Mouse (Mus musculus) liver, embryonic 11.5 days (tissue): ENCODE results near the gene Cwf19l1. TPM values are rescaled to one million over a fixed set of nuclear protein-coding genes. Genes with fewer than 3 reads are reported as not detected.

ENCODE experiments used
- ATAC-seq: fragments of 200-750 bp; cut with Nextera tagmentation; replicated peaks from 2 replicates; pipeline ENCODE4 v1.8.0; 2017; ENCODE audit warnings: moderate number of reproducible peaks, mild to moderate bottlenecking, moderate TSS enrichment, moderate library complexity; ENCODE audit not compliant: low FRiP score
- DNase-seq: peaks from one replicate; pipeline ENCODE4 v3.0.0-alpha.2; 2017; ENCODE audit warnings: low spot score
- H3K27ac ChIP-seq: fragments of 300-500 bp; sonication (generic); 2 replicates; pipeline ENCODE4 v1.5.1; 2014; ENCODE audit warnings: mild to moderate bottlenecking, low read depth, low read length, control low read depth
- H3K27me3 ChIP-seq: fragments of 300-500 bp; sonication (generic); replicated peaks from 2 replicates; pipeline ENCODE4 v1.6.1; 2014; ENCODE audit warnings: low read length, mixed read lengths; ENCODE audit not compliant: control insufficient read depth, insufficient read depth
- H3K36me3 ChIP-seq: fragments of 300-500 bp; sonication (generic); 2 replicates; pipeline ENCODE4 v1.6.1; 2014; ENCODE audit warnings: mild to moderate bottlenecking, low read length, moderate library complexity, mixed read lengths; ENCODE audit not compliant: control insufficient read depth, insufficient read depth
- H3K4me1 ChIP-seq: fragments of 300-500 bp; sonication (generic); replicated peaks from 2 replicates; pipeline ENCODE4 v1.6.1; 2014; ENCODE audit warnings: low read length, mixed read lengths; ENCODE audit not compliant: control insufficient read depth, insufficient read depth
- H3K4me2 ChIP-seq: fragments of 300-500 bp; sonication (generic); 2 replicates; pipeline ENCODE4 v1.6.1; 2014; ENCODE audit warnings: mild to moderate bottlenecking, control low read depth, moderate library complexity
- H3K4me3 ChIP-seq: fragments of 300-500 bp; sonication (generic); 2 replicates; pipeline ENCODE4 v1.5.1; 2014; ENCODE audit warnings: low read depth, low read length, control low read depth
- H3K9ac ChIP-seq: fragments of 300-500 bp; sonication (generic); 2 replicates; pipeline ENCODE4 v1.6.1; 2014; ENCODE audit warnings: low read depth, low read length, control low read depth
- H3K9me3 ChIP-seq: fragments of 300-500 bp; sonication (generic); 2 replicates; pipeline ENCODE4 v1.6.1; 2016; ENCODE audit warnings: low read length, inconsistent platforms, mixed read lengths; ENCODE audit not compliant: control insufficient read depth
- WGBS: fragments of 180-500 bp; shearing (Covaris S2); extraction: QIAGEN DNeasy Blood & Tissue Kit; methylation state at CpG from one replicate; pipeline ENCODE4 v1.1.7; 2014; 5-methylcytosine and 5-hydroxymethylcytosine counted together
- polyA plus RNA-seq: library from polyadenylated mRNA; unstranded; fragments of >200 nt; fragmentation: Nextera tagmentation; extraction: Ambion mirVana; gene quantifications from 2 replicates; pipeline ENCODE4 v1.2.1, GENCODE M21; 2014

Cwf19l1 gene
- polyA plus RNA-seq: 39.7 and 42.3 TPM in 2 replicates

DNA sequence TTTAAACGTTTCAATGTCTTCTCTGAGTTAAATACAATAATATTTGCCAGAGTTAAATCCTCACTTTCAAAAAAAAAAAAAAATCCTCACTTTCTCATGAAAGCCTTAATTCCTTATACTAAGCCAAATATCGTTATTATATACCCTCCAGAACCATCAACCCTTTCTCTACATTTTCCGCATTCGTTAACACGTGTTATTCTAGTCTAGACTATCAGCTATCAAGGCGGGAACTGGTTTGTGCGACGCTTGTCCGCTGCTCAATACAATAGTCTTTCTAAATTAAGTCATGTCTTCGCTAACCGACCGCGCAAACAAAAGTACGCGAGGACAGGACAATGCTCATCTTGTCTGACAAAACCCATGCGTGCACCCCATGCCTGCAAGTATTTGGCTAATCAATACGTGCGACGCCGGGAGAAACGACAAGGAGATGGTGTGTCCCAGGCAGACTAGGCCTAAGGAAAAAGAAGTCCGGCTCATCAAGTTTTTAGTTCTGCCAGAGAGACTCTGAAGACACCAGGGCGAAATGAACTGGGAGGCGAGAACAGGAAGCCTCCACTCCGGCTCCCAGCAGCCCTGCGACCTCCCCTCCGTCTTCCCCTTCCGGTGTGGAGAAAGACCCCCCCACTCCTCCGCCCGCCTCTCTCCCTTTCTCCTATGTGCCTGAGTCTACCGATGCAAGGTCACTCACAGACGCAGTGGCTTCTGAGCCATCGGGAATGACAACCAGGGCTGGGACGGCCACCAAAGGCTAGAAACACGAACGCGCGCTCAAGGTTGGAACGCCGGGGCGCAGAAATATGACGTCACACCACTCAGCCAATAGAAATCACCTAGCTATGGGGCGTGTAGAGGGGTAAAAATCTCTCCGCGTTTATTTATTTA lies at the start of gene Cwf19l1:
TSS of gene Cwf19l1 (minus strand) at position 805 of the 888 bp plus-strand sequence.
- H3K36me3 ChIP-seq: peaks cover 23% of the 10 kb centered on the region
- ATAC-seq (peak; percentile 86), DNase-seq (peak; percentile 87)
- peak within 1 kb of the TSS; percentile 65 for H3K9ac ChIP-seq
- no peaks in the 10 kb centered on the region for H3K27me3 ChIP-seq
- H3K4me2 ChIP-seq: peak within 1 kb of the TSS; percentile 87
- H3K27ac ChIP-seq: peak within 1 kb of the TSS; percentile 54
- peaks cover 6% of the 10 kb centered on the region for H3K4me1 ChIP-seq
- peak within 1 kb of the TSS; percentile 58 for H3K4me3 ChIP-seq
- WGBS: under 1% methylated on average over 45 of the region's 45 CpGs
- no peaks in the 10 kb centered on the region for H3K9me3 ChIP-seq

DNA sequence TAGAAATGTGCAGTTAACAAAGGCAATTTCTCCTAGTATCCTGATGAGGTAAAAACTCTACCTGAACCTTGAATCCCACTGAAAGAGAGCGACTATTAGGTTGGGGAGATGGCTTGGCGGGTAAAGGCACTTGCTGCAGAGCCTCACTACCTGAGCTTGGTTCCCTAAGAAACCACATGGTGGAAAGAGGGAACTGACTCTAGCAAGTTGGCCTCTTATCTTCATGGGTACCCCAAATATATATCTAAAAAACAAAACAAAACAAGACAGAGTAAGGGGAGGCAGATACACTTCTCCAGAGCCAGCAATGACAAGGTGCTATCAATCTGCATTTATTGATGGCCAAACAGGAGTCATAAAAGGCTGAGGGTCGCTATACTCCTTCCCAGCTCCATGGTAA lies 48.3 kb upstream of the Cwf19l1 start:
- Histone ChIP-seq H3K4me2 (no peak overlapping the region), H3K27ac (no peak overlapping the region), H3K27me3 (no peaks in the 10 kb centered on the region; the same call in 1 of the 2 replicates), H3K9ac (no peak overlapping the region), H3K4me3 (no peak overlapping the region), H3K9me3 (no peaks in the 10 kb centered on the region), H3K4me1 (no peaks in the 10 kb centered on the region), H3K36me3 (no peaks in the 10 kb centered on the region)
- no peak for ATAC-seq
- 59% methylated on average over 3 of the region's 3 CpGs for WGBS
- DNase-seq: no peak

DNA sequence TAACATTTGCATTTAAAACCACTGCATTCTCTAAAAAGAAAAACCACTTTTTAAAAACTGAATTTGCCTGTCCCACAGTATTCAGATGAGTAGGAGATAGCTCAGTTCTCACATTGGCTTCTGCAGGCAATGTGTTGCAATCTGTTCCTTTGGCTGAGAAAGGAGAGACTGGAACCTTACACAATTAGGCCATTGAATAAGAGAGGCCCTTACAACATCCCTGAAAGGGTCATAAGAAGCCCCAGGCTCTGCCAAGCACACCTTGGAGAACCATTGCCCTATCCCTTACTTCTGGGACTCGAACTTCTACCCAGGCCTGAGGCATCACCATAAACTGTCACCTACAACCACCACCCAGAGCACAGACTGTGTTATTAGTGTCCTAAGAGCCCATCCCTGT lies 44.8 kb upstream of the Cwf19l1 start:
- Histone ChIP-seq H3K4me2 (no peak overlapping the region), H3K4me1 (no peaks in the 10 kb centered on the region), H3K27me3 (no peaks in the 10 kb centered on the region), H3K9me3 (peaks cover 2% of the 10 kb centered on the region; the same call in 1 of the 2 replicates), H3K9ac (no peak overlapping the region), H3K4me3 (no peak overlapping the region), H3K27ac (no peak overlapping the region), H3K36me3 (no peaks in the 10 kb centered on the region)
- no peak for ATAC-seq
- 77% methylated on average over 1 of the region's 1 CpGs for WGBS
- DNase-seq: no peak

DNA sequence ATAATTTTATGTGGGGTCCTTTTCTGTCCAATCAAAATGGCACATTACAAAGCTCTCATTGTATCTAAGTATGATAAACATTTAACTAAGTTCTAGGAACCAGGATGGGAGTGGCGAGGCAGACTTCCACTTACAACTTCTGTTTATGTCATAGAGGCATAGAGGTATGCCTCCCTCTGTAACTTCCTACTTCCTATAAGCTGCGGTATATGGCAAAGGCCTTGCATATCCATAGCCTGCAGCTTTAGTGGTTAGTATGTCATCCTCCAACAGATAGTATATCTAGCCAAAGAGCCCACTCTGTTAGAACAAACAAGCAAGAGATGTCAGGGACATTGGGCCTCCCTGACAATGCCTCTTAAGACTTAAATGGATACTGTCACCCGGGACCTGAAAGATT lies 41.1 kb upstream of the Cwf19l1 start:
- no peaks in the 10 kb centered on the region for H3K4me1 ChIP-seq
- 82% methylated on average over 3 of the region's 3 CpGs for WGBS
- ATAC-seq: no peak

DNA sequence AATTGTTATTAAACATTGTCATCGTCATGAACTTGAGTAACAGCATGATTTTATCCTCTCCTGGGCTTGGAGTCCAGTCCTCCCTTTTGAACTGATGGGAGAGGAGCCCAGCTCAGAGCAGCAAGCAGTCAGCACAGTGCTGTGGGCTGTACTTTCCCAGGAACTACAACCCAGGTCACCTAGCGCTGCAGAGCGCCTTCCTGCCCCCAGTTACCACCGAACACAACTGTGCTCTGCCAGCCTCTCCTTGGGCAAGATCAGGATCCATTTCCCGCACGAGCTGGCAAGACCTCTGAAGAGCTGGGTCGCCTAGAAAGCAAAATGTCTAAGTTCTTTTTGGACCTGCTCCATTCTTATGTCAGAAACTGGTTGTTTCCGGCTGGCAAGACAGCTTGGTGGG lies 39.2 kb upstream of the Cwf19l1 start:
- DNase-seq: no peak
- ATAC-seq: no peak
- H3K4me2 ChIP-seq: no peak overlapping the region
- no peak overlapping the region for H3K27ac ChIP-seq
- no peaks in the 10 kb centered on the region for H3K36me3 ChIP-seq
- no peaks in the 10 kb centered on the region for H3K4me1 ChIP-seq
- peaks cover 4% of the 10 kb centered on the region; the same call in 1 of the 2 replicates for H3K9me3 ChIP-seq
- WGBS: 65% methylated on average over 8 of the region's 8 CpGs
- H3K9ac ChIP-seq: no peak overlapping the region
- H3K4me3 ChIP-seq: no peak overlapping the region
- no peaks in the 10 kb centered on the region for H3K27me3 ChIP-seq

More for the DNA sequence above, 41.1 kb upstream of the Cwf19l1 start:
- peaks cover 4% of the 10 kb centered on the region; the same call in 1 of the 2 replicates for H3K9me3 ChIP-seq
- no peak for DNase-seq
- H3K4me2 ChIP-seq: no peak overlapping the region
- H3K27me3 ChIP-seq: no peaks in the 10 kb centered on the region
- no peak overlapping the region for H3K4me3 ChIP-seq
- no peak overlapping the region for H3K27ac ChIP-seq
- no peak overlapping the region for H3K9ac ChIP-seq
- no peaks in the 10 kb centered on the region for H3K36me3 ChIP-seq

DNA sequence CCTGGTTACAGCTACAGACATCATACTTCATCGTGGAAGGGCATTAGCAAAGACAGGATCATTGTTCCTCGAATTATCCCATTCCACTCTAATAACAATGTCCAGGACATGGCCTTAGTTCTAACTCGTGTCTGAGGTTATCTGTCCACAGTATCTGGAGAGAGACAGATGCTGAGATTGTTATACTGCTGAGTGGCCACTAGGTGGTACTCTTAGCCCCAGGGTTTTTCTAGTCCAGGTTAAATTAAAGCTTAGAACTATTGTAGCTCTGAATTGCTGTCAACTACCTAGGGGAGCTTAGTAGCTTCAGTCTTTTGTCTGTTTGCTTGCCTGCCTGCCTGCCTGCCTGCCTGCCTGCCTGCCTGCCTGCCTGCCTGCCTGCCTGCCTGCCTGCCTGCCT lies 25.8 kb upstream of the Cwf19l1 start:
- H3K9ac ChIP-seq: no peak overlapping the region
- ATAC-seq (no peak), DNase-seq (no peak)
- H3K4me1 ChIP-seq: no peaks in the 10 kb centered on the region
- H3K4me3 ChIP-seq: no peak overlapping the region
- no peaks in the 10 kb centered on the region for H3K36me3 ChIP-seq
- H3K4me2 ChIP-seq: no peak overlapping the region
- no peak overlapping the region for H3K27ac ChIP-seq
- H3K27me3 ChIP-seq: 0 out of 2 replicates have a peak, but pooled peaks cover 2% of the 10 kb centered on the region
- no peaks in the 10 kb centered on the region for H3K9me3 ChIP-seq
- 10% methylated on average over 3 of the region's 3 CpGs for WGBS

DNA sequence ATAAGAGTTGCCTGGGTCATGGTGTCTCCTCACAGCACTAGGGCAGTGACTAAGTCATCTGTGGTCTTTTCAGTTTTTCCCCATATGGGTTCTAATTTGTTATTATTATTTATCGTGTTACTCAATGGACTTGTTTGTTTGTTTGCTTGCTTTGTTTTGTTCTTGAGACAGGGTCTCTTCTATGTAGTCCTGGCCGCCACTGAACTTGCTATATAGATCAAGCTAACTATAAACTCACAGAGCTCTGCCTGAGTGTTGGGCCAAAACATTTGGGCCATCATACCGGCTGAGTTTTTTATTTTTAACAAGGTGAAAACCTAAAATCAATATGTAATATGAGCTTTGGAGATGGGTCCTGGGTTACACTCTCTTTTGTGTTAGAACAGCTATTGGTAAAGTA lies 23.7 kb upstream of the Cwf19l1 start:
- Histone ChIP-seq H3K4me2 (no peak overlapping the region), H3K36me3 (no peaks in the 10 kb centered on the region), H3K9me3 (no peaks in the 10 kb centered on the region), H3K9ac (no peak overlapping the region), H3K4me1 (no peaks in the 10 kb centered on the region), H3K27me3 (peaks cover 10% of the 10 kb centered on the region; the same call in 1 of the 2 replicates), H3K27ac (no peak overlapping the region), H3K4me3 (no peak overlapping the region)
- 67% methylated on average over 3 of the region's 3 CpGs for WGBS
- no peak for ATAC-seq
- DNase-seq: no peak

DNA sequence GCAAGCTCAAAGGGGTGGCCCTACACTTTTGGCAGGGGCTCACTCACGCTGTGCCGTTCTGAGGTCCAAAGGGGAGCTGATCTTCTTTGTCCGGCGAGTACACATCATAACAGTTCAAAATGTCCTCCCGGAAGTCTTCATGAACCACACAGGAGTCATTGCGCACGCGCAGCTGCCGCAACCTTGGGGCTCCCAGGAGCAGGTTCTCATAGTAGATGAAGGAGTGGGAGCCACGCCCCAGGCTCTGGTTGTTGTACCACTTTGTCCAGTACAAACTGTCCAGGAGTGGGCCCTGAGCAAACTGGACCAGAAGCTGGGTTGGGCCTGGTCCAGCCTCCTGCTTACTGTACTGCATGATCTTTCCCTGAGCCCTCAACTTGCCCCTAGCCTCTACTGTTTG lies 21.3 kb upstream of the Cwf19l1 start:
- Histone ChIP-seq H3K36me3 (no peaks in the 10 kb centered on the region), H3K4me1 (no peaks in the 10 kb centered on the region), H3K27ac (no peak overlapping the region), H3K9me3 (no peaks in the 10 kb centered on the region), H3K9ac (no peak overlapping the region), H3K4me2 (no peak overlapping the region), H3K4me3 (no peak overlapping the region), H3K27me3 (peaks cover 13% of the 10 kb centered on the region; the same call in 1 of the 2 replicates)
- 90% methylated on average over 10 of the region's 10 CpGs for WGBS
- no peak for ATAC-seq
- no peak for DNase-seq

DNA sequence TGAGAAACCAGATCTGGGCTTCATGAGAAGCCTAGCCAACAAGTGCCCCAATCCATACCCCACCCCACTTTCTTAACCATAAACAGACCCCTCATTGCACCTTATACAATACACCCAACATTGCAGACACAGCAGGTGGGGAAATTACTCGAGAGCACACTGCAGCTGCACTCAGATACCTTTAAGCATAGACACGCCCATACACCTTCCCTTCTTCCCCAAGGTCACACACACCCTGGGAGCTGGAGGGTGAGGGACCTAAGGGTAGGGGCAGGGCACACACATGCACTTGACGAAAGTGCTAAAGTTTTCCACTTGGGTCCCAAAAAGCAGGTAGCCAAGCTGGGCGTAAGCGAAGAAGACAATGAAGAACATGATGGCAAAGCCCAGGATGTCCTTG lies 18.1 kb upstream of the Cwf19l1 start:
- H3K27me3 ChIP-seq: peaks cover 13% of the 10 kb centered on the region; the same call in 1 of the 2 replicates
- WGBS: 71% methylated on average over 5 of the region's 5 CpGs

More for the DNA sequence above, 18.1 kb upstream of the Cwf19l1 start:
- Histone ChIP-seq H3K9ac (no peak overlapping the region), H3K4me2 (no peak overlapping the region), H3K27ac (no peak overlapping the region), H3K9me3 (no peaks in the 10 kb centered on the region), H3K4me1 (no peaks in the 10 kb centered on the region), H3K36me3 (no peaks in the 10 kb centered on the region), H3K4me3 (no peak overlapping the region)
- no peak for ATAC-seq
- DNase-seq: no peak
